Mouse (Mus musculus) midbrain, postnatal 0 days (tissue): ENCODE measurements around the gene Adnp. TPM values are rescaled to one million over a fixed set of nuclear protein-coding genes. Genes with fewer than 3 reads are reported as not detected.
"Not testable (repeated sequence)": the region's sequence is repeated elsewhere in the genome, so short reads cannot be mapped to it uniquely, and the experiment has no call there.

Experiments
- ATAC-seq: fragments of 200-750 bp; cut with Nextera tagmentation; 2 replicates; pipeline ENCODE4 v1.8.0; 2017; ENCODE audit warnings: moderate number of reproducible peaks, mild to moderate bottlenecking, moderate TSS enrichment, moderate library complexity; ENCODE audit not compliant: low FRiP score
- DNase-seq: peaks from one replicate; pipeline ENCODE4 v3.0.0-alpha.2; 2015; ENCODE audit warnings: low spot score
- H3K27ac ChIP-seq: fragments of 300-500 bp; sonication (generic); 2 replicates; pipeline ENCODE4 v1.5.1; 2014; ENCODE audit warnings: low read depth, mild to moderate bottlenecking, low read length, mixed read lengths
- H3K27me3 ChIP-seq: fragments of 300-500 bp; sonication (generic); 2 replicates; pipeline ENCODE4 v1.6.1; 2014; ENCODE audit warnings: low read length, control low read depth, mixed read lengths; ENCODE audit not compliant: insufficient read depth
- H3K36me3 ChIP-seq: fragments of 300-500 bp; sonication (generic); 2 replicates; pipeline ENCODE4 v1.6.1; 2014; ENCODE audit warnings: low read length, control low read depth, mixed read lengths; ENCODE audit not compliant: insufficient read depth
- H3K4me1 ChIP-seq: fragments of 300-500 bp; sonication (generic); 2 replicates; pipeline ENCODE4 v1.6.1; 2014; ENCODE audit warnings: mild to moderate bottlenecking, control low read depth, antibody characterized with exemption, low read length, mixed read lengths; ENCODE audit not compliant: insufficient read depth
- H3K4me2 ChIP-seq: fragments of 300-500 bp; sonication (generic); 2 replicates; pipeline ENCODE4 v1.6.1; 2014; ENCODE audit warnings: low read depth, mild to moderate bottlenecking, low read length, mixed read lengths; ENCODE audit not compliant: poor library complexity, severe bottlenecking
- H3K4me3 ChIP-seq: fragments of 300-500 bp; sonication (generic); 2 replicates; pipeline ENCODE4 v1.5.1; 2014; ENCODE audit warnings: low read depth, mild to moderate bottlenecking, low read length, moderate library complexity
- H3K9ac ChIP-seq: fragments of 300-500 bp; sonication (generic); replicated peaks from 2 replicates; pipeline ENCODE4 v1.6.1; 2014; ENCODE audit warnings: mild to moderate bottlenecking, low read length, moderate library complexity, mixed read lengths; ENCODE audit not compliant: poor library complexity, severe bottlenecking
- H3K9me3 ChIP-seq: fragments of 300-500 bp; sonication (generic); 2 replicates; pipeline ENCODE4 v1.6.1; 2016; ENCODE audit warnings: low read length, control low read depth
- CTCF ChIP-seq: IDR thresholded peaks from 2 replicates; pipeline ENCODE4 v1.5.1; 2016; ENCODE audit warnings: antibody characterized with exemption, mild to moderate bottlenecking
- WGBS: fragments of 180-500 bp; shearing (Covaris S2); extraction: QIAGEN DNeasy Blood & Tissue Kit; methylation state at CpG from one replicate; pipeline ENCODE4 v1.1.7; 2014; 5-methylcytosine and 5-hydroxymethylcytosine counted together
- polyA plus RNA-seq: library from polyadenylated mRNA; unstranded; fragments of >200 nt; fragmentation: Nextera tagmentation; extraction: Ambion mirVana; gene quantifications from 2 replicates; pipeline ENCODE4 v1.2.1, GENCODE M21; 2015
- total RNA-seq: library from RNA; depleted of rRNA; stranded (reverse); fragments of >200 nt; gene quantifications from 2 replicates; pipeline ENCODE4 v1.2.3, GENCODE M21; 2014

Gene Adnp
- total and polyA plus RNA-seq, 2 experiments from 2014 or later, result 15.4 to 24.9 TPM

GRCm38 (mm10) chr2:168166750-168167460 lies 40.0 kb downstream of the Adnp start:
- H3K4me3 ChIP-seq, result no peak overlapping the region
- no peaks in the 10 kb centered on the region for H3K36me3 ChIP-seq
- 48% methylated on average over 21 of the region's 21 CpGs for WGBS
- H3K4me2 ChIP-seq, result no peak overlapping the region
- no peak for DNase-seq
- H3K27me3 ChIP-seq, result no peaks in the 10 kb centered on the region
- ATAC-seq, result no peak
- no peak overlapping the region for H3K27ac ChIP-seq
- H3K4me1 ChIP-seq, result peaks cover 8% of the 10 kb centered on the region; the same call in 1 of the 2 replicates
- no peak overlapping the region for H3K9ac ChIP-seq
- no peak for TF ChIP-seq CTCF
- no peaks in the 10 kb centered on the region for H3K9me3 ChIP-seq

DNA sequence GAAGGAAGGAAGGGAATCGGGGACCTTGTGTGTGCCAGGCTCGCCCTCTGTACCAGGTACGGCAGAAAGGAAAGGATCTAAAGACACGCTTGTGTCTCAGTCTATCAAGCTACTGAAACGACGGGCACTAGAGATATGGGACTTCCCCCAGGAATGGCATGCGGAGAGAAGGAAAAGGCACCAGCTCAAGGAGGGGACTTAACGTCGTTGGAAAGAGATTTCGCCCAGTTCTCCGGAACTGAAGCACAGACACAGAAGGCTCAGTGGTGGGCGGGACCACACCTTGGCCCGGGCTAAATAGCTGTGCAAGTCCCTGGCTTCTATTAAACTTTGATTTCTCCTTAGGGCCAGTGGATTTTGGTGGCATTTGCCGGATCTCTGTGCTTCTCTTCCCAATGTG lies 44.9 kb downstream of the Adnp start:
- 11% methylated on average over 14 of the region's 14 CpGs for WGBS
- H3K4me1 ChIP-seq, result no peaks in the 10 kb centered on the region
- DNase-seq (no peak), ATAC-seq (no peak)
- no peaks in the 10 kb centered on the region; the same call in 1 of the 2 replicates for H3K27me3 ChIP-seq
- 0 out of 2 replicates have a peak overlapping the region, but pooled peaks have one; percentile 8 for H3K4me3 ChIP-seq
- no peak overlapping the region for H3K27ac ChIP-seq
- peak overlapping the region; percentile 28; the same call in 1 of the 2 replicates for H3K4me2 ChIP-seq
- TF ChIP-seq CTCF, result no peak
- H3K9ac ChIP-seq, result no peak overlapping the region
- no peaks in the 10 kb centered on the region for H3K9me3 ChIP-seq
- no peaks in the 10 kb centered on the region for H3K36me3 ChIP-seq

GRCm38 (mm10) chr2:168161514-168161971 lies 45.4 kb downstream of the Adnp start:
- Histone ChIP-seq H3K9me3 (no peaks in the 10 kb centered on the region), H3K9ac (no peak overlapping the region), H3K4me1 (no peaks in the 10 kb centered on the region), H3K27ac (no peak overlapping the region), H3K4me3 (0 out of 2 replicates have a peak overlapping the region, but pooled peaks have one; percentile 8), H3K36me3 (no peaks in the 10 kb centered on the region), H3K4me2 (peak overlapping the region; percentile 28; the same call in 1 of the 2 replicates), H3K27me3 (no peaks in the 10 kb centered on the region; the same call in 1 of the 2 replicates)
- WGBS, result 3% methylated on average over 11 of the region's 11 CpGs
- DNase-seq (no peak), ATAC-seq (no peak)
- TF ChIP-seq CTCF, result no peak

DNA sequence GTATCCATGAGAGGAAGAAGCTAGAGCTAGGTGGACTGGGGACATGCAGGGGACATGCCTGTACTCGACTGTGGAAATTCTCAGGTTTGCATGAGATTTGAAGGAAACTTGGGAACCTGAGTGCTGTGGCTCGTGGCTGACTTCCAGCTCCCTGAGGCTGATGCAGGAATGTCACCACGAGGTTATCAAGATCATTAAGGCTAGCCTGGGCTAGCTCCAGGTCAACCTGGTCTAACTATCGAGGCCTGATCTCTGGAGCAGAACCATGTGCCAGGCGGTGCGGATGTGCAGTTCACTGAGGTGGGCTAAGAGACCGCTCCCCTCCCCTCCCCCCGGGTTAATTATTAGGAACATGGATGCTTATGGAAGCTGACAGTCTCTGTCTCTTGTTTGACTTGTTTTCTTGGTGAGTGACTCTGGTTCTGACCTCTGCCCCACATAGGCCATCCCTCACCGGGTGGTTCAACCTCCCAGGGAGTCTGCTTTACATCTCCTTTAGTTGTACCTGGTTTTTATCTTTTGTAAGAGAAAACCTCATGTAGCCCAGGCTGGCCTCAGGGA lies 46.5 kb downstream of the Adnp start:
- ATAC-seq (no peak), DNase-seq (no peak)
- WGBS, result 83% methylated on average over 9 of the region's 9 CpGs
- no peak overlapping the region for H3K4me2 ChIP-seq
- H3K36me3 ChIP-seq, result no peaks in the 10 kb centered on the region
- H3K9me3 ChIP-seq, result no peaks in the 10 kb centered on the region
- H3K27ac ChIP-seq, result no peak overlapping the region
- no peak for TF ChIP-seq CTCF
- no peaks in the 10 kb centered on the region for H3K4me1 ChIP-seq
- H3K4me3 ChIP-seq, result no peak overlapping the region
- no peaks in the 10 kb centered on the region; the same call in 1 of the 2 replicates for H3K27me3 ChIP-seq
- H3K9ac ChIP-seq, result no peak overlapping the region

GRCm38 (mm10) chr2:168158911-168159711 lies 47.8 kb downstream of the Adnp start:
- H3K4me1 ChIP-seq, result no peaks in the 10 kb centered on the region; the same call in 1 of the 2 replicates
- ATAC-seq (peak; percentile 26; the same call in 1 of the 2 replicates), DNase-seq (peak; percentile 40)
- no peaks in the 10 kb centered on the region for H3K9me3 ChIP-seq
- H3K36me3 ChIP-seq, result no peaks in the 10 kb centered on the region
- no peak overlapping the region for H3K27ac ChIP-seq
- H3K27me3 ChIP-seq, result no peaks in the 10 kb centered on the region; the same call in 1 of the 2 replicates
- H3K4me3 ChIP-seq, result peak overlapping the region; percentile 2; the same call in 1 of the 2 replicates
- TF ChIP-seq CTCF, result no peak
- 5% methylated on average over 23 of the region's 25 CpGs for WGBS
- peak overlapping the region; percentile 32 for H3K4me2 ChIP-seq
- no peak overlapping the region for H3K9ac ChIP-seq

- H3K9me3 ChIP-seq, H3K27ac ChIP-seq, DNase-seq, H3K4me1 ChIP-seq, H3K27me3 ChIP-seq, ATAC-seq, H3K36me3 ChIP-seq, H3K4me3 ChIP-seq, H3K9ac ChIP-seq, H3K4me2 ChIP-seq: not testable (repeated sequence)
- WGBS, result 54% methylated on average over 8 of the region's 11 CpGs
Measured at GRCm38 (mm10) chr2:168157974-168158373, 48.9 kb downstream of the Adnp start.
